Mouse (Mus musculus): ENCODE measurements at regions not wholly inside any gene's neighbourhood (a gene's known extent, or its start where the extent isn't known, plus 50 kb on each side); places are given as distances from the start of the nearest gene placed in this dataset.

DNA sequence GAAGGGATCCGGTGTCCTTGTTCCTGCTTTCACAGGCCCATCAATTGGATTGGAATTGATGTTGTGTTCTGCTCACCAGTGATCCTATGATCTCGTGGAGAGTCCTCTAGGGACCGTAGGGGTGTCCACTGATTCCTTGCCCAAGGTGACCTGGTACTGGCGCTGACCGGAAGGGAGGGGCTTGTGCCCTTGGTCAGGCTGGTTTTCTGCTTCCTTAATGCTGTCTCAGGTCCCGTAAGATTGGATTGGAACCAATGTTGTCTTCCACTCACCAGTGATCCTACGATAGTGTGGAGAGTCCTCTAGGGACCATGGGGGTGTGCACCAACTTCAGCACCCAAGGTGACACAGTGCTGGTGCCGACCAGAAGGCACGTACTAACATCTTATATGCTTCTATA, 324.9 kb upstream of the Ptchd4 start:
- no peak for DNase-seq

DNA sequence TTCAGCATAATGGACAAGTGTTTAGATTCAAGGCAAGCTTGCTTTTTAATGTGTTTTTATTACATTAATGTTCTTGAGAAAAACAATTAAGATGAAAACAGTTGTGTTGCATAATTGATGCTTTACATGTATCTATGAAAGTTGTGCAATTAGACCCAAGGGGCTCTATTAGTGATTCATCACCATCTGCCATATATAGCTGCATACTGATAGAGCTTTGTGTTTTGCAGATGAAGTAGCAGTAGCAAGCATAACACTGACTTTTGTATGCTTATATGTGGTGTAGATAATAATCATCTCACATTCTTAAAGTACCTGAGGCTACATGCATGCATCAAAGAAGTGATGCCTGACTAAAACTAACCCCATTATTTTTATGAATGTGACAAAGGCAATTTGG, 307.3 kb upstream of the Ptchd4 start:
- DNase-seq = no peak

DNA sequence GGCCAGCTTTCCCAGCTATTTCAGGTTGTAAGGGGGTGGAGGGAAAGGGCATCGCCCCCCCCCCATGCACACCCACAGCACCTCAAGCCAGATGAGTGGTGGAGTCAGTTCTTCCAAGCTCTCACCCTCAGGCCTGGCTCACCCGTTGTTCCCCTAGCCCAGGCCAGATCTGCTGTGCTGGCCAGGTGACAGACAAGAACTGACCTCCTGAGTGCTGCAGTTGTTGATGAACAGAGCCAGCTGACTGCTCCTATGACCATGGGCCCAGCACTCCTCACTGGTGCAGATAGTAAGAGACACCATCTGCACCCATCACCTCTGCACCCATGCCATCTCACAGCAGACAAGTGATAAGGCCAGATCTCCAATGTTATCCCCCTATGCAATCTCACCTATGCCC, 291.5 kb upstream of the Ptchd4 start:
- no peak for DNase-seq

DNA sequence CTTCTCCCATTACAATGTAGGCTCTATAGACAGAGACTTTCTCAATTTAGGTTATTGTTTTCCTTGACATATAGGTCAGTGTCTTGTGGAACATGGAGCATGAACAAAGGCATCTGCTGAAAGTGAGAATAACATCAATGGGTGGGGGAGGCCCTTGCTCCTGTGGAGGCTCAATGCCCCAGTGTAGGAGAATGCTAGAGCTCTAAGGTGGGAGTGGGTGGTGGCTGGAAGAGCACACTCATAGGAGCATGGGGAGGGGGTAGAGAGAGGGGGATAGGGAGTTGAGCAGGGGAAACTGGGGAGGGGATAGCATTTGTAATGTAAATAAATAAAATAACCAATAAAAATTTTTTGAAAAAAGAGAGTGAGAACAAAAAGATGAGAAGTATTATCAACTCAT, 288.5 kb upstream of the Ptchd4 start:
- no peak for DNase-seq

DNA sequence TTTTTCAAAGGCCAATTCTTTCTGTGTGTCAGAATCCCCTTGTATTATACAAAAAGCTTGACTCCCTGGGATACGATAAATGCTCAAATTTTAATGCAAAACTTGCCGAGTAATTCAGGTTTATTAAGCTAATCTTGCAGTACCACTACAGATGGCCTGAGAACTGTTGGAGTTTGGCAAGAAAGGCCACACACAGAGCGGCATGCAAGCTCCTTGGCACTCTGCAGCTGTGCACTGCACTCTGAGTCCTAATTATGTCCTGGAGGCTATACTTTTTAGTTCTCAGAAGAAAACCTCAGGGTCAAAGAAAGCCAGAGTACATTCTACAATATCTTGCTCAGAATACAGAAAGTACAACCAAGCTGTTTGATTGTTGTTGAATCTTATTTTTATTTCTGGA, 286.3 kb upstream of the Ptchd4 start:
- no peak for DNase-seq

DNA sequence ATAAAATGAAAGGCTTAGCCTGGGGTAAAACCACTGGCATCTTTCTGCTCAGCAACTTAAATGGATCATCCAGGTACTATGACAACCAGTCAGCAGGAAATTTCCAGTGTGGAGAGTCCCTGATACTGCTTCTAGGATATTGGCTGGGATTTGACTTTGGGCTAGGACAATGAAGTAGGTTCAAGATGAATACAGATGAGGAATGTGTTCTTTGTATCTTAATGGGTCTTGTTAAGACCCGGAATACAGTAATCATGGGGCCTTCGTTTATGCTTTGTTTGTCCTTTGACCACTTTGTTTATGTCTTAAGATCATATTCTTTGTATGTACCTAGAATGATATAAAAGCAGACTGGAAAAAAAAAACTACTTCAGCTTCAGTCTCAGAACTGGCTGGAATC, 278.7 kb upstream of the Ptchd4 start:
- DNase-seq = no peak

DNA sequence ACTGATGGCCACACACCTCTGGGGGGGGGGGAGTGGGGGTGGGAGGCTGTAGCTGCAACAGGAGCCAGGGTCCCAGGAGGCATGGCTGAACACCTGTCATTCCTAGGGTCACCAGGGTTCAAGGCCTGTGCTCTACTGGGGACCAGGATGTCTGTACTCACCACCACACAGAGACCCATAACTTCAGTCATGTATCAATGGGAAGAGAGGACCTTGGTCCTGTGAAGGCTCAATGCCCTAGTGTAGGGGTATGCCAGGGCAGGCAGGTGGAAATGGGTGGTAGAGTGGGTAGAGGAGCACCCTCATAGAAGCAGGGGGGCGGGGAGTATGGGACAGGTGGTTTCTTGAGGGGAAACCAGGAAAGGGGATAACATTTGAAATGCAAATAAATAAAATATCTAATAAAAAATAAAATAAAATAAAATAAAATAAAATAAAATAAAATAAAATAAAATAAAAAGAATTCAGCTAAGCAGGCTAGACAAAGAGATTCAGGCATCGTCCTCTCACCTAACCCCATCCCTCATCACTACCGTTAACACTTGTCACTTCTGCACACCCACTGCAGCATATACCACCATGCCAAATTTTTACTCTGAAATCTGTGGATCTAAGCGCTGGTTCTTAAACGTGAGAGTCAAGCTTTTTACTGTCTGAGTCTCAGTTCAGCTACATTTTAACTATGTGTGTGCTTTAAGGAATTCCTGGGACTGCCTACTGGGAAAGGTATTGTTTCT, 265.8 kb upstream of the Ptchd4 start:
- no peak for DNase-seq

DNA sequence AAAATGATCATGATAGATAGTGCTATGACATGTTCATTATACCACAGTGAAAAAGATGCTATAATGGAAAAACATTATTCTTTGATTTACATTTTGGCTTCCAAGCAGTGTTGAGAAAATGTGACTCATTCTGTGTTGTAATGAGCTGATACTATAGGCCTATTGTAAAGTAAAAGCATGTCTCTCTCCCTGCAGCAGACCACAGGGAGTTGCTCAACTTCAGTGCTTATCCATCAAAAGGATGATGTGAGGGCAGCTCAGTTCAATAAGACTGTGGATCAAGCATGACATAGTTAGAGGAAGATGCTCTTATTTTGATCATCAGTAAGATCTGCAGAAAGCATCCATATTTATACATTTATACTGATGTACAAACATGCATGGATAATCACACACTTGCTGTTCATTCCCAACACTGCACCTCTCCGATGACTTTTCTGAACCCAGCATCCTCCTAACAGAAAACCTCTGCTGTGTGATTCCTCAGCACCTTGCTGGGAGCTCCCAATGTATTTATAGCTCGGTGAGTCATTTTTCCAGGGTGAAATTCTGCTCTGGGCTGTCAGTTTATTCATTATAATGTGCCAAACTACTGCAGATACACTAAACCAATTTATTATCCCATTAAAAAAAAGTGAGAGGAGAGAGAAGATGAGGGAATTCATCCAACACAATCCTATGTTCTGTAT, 224.8 kb upstream of the Ptchd4 start:
- DNase-seq = no peak

DNA sequence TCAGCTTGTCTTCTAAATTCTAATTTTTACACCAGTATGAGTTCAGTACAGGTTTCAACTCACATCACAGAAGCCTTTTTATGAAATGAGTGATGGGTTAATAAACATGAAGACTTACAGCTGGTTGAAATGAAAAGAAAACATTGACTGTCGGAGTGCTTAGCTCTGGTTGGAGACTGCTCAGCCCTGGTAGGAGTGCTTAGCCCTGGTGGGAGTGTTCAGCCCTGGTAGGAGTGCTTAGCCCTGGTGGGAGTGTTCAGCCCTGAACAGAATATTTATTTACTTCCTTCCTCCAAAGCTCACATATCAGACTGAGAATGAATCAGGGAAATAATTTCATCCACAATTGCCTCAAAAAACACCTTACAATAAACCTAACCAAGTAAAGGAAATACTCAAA, 202.1 kb upstream of the Ptchd4 start:
- no peak for DNase-seq

DNA sequence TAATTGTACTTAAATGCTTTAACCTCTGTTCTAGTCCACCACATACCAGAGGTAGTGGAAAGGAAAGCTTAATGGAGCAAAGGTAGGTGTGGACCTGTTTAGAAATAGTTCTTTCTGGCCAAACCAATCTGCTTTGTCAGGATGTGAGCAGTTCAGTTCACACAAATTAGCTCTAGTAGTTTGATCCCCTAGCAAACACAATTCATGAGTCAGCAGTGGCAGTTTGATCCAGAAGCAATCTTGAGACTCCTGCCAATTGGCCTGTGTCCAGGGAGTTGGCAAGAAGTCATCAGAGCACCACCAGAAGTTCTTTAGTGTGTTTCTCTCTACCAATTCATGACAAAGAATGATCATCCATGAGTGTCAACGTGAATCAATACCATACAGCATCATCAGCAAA, 195.0 kb upstream of the Ptchd4 start:
- no peak for DNase-seq

DNA sequence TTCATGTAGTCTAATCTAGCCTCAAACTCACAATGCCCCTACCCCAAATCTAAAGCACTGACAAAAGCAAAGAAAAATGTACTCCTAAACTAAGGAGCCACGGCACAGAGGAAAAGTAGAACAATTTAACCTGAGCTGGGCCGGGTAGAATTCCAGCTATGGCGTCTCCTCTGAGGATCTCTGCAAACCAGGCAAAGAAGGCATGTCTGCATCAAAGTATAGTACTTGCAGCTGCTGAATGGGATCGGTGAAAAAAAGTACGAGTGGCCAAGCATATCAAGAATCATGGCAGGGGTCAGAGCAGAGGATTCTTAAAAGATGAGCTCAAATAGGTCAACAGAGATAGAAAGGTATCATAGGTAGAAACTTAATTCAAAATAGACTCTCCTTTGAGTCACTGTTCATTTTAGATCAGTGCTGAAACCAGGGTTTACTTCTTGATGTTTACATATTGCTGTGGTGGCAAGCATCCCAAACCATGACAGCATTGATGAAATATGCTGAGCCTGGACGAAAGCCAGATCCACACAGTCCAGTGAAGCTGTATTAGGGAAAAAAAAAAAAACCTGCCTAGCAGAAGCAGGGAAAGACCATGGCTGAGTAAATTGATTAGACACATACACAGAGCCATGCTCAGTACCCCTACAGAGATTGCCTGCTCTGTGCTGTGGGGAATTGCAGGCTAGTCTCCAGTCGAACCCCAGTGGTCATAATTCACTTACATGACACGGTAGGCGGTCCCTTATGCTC, 189.1 kb upstream of the Ptchd4 start:
- peak; percentile 24 for DNase-seq

DNA sequence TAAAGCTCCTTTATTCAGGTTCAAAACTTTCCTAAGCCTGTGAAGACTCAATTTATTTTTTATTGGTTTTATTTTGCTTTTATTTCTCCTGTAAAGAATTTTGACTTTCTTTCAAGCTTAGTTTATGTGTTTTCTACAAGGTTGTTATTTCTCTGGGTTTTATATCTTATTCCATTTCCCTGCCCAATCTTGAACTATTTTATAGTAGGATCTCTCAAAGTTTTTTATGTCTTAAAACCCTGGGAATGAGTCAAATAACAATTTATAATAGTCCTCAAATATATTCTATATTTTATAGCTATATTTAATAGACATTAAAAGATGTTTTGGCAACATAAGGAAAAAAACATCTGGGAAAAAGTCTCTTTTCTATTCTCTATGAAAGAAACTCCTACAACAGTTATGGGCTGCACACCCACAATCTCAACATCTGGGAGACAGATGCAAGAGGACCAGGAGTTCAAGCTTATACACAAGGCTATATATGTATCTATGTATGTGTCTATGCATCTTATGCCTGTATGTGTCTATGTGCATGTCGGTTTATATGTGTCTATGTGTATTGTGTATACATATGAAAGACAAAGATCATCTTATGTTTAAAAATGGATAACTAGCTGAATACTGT, 146.2 kb upstream of the Ptchd4 start:
- no peak for DNase-seq

DNA sequence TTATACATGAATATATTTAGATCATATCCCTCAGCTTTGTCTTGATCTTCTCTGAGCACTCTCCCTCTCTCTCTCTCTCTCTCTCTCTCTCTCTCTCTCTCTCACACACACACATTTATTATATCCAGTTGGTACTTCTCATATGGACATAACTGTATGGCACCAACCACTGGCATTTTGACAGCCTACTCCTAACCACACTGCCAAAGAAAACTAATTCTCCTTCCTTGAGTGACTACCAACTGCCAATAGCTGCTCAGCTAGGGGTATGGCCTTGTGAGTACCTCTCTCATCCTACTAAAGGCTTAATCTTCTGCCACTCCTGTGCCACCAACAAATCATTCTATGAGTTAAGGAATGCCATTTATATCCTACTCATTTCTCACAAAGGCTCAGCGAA, 127.2 kb upstream of the Ptchd4 start:
- DNase-seq = no peak

DNA sequence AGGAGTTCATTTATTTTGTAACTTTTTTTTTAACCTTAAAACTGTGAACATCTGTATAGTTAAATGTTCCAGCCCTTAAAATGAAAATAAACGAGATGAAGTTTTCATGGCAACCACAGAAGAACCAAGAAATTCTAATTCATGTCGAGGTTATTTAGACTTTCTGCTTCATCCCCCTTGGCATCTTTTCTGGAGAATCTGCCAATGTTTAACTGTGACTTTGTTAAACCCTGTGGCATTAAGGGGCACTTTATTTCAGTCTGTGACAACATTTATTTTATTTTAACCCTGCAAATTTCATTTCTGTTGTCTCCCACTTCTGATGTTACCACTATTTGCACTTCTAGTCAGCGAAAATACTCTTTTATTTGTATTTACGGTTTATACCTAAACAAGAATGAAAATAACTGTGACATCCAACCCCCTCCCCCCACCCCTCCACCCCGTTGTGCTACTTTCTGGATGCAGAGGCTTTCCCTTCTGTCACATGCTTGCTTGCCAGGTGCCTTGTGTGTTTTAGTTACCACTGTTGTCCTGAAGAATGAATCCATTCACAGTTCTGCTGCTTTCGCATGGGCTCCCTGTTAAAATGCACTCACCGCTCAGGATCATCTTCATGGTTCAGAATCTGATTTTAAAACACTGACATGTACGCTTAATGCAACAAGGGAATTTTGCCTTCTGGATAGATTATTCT, 125.4 kb upstream of the Ptchd4 start:
- no peak for DNase-seq
